Mouse (Mus musculus): ENCODE data around the gene Ccdc85c.

The Ccdc85c gene

DNA sequence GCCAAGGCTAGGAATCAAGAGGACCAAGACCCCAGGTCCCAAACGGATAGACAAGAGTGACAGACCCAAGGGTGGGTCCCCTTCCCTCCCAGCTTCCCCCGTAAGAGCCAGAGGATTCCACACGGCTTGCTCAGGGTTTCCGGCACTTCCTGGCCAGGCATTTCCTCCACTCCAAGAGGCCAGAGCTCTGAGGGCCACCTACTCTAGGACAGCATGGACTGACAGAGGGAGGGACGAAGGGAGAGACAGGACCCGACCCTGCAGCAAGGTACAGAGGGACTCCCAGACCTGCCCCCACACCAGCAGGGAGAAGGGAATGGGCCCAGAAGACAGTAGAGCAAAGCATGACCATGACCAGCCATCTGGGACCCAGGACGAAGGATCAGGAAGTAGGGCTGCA lies 7.6 kb downstream of the Ccdc85c start:
- DNase-seq = peak; percentile 56

DNA sequence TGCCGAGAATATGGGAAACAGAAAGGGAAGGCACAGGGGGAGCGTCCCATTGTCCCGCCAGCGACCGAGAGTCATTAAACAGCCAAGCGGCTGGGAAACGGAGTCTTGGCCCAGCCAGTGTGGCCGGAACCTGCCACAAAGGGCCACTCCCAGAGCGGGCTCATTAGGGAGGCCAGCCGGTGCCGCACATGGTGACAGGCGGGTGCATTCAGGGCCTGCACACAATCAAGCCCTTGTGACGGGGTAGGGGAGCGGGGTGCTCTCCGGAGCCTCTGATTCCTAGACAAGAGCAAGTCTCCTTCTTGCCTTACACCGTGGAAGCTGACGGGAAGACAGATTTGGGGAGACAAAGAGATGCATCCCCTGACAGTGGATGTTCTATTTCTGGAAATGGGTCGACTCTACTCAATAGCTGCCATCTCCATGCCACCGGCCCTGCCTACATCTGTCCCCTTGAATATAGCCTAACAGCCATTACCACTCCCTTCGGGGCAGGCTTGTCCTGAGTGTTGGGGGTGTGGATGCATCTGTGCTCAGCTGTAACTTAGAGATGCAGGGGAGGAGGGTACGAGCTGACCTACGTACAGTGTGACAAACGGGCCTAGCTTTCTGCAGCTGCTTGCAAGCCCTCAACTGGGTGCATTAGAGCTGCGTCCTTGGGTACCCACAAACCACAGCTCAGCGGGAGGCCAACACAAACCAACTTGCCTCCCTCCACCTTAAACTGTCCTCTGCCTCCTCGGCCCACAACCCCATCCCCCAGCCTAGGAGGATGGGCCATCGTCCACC lies 9.2 kb downstream of the Ccdc85c start:
- DNase-seq = peak; percentile 68

DNA sequence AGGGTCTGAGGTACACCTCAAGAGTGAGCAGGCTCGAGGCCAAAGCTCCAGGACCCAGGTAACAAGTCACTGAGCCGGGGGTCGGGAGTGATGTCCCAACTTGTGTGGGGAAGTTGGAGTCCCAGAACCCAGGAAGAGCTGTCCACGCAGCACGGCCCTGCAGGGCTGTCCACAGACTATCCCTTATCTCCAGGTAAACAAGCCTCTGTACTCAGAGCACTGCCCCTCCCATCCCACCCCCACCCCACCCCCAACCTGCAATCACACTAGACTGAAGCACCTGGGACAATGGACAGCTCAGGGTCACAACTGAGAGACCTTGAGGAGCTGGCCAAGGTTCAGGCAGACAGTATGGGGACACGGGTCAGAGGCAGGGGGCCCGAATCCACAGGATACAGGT lies 10.3 kb downstream of the Ccdc85c start:
- no peak for DNase-seq

- DNase-seq = no peak
Observed at GRCm38 (mm10) chr12:108260950-108261349, 14.3 kb downstream of the Ccdc85c start.

GRCm38 (mm10) chr12:108259322-108260049 lies 15.7 kb downstream of the Ccdc85c start:
- no peak for DNase-seq

GRCm38 (mm10) chr12:108256734-108257133 lies 18.5 kb downstream of the Ccdc85c start:
- DNase-seq = peak; percentile 56

GRCm38 (mm10) chr12:108255960-108256359 lies 19.3 kb downstream of the Ccdc85c start:
- DNase-seq = no peak

DNA sequence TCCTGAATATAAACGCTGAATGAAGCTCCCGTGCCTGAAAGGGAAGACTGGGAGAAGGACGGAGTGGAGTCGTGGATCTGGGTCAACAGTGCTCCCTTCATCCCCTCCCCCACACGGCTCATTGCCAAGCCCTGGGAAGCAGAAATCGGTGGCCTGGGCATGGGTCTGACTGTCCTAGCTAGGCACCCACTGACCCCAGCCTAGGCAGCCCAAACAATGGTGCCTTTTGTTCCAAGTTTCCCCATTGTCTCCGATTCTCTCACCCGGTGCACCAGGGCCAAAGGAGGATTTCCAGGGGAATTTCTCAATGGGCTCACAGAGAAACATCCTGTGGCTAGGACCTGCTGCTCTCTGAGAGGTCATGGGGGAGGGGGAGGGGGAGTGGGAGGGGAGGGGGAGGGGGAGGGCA lies 19.7 kb downstream of the Ccdc85c start:
- DNase-seq = no peak

GRCm38 (mm10) chr12:108253042-108253441 lies 22.2 kb downstream of the Ccdc85c start:
- no peak for DNase-seq

GRCm38 (mm10) chr12:108251825-108252542 lies 23.2 kb downstream of the Ccdc85c start:
- no peak for DNase-seq

- no peak for DNase-seq
Observed at GRCm38 (mm10) chr12:108251034-108251792, 24.0 kb downstream of the Ccdc85c start.

GRCm38 (mm10) chr12:108249522-108249921 lies 25.7 kb downstream of the Ccdc85c start:
- peak; percentile 90 for DNase-seq

GRCm38 (mm10) chr12:108249019-108249418 lies 26.2 kb downstream of the Ccdc85c start:
- no peak for DNase-seq

DNA sequence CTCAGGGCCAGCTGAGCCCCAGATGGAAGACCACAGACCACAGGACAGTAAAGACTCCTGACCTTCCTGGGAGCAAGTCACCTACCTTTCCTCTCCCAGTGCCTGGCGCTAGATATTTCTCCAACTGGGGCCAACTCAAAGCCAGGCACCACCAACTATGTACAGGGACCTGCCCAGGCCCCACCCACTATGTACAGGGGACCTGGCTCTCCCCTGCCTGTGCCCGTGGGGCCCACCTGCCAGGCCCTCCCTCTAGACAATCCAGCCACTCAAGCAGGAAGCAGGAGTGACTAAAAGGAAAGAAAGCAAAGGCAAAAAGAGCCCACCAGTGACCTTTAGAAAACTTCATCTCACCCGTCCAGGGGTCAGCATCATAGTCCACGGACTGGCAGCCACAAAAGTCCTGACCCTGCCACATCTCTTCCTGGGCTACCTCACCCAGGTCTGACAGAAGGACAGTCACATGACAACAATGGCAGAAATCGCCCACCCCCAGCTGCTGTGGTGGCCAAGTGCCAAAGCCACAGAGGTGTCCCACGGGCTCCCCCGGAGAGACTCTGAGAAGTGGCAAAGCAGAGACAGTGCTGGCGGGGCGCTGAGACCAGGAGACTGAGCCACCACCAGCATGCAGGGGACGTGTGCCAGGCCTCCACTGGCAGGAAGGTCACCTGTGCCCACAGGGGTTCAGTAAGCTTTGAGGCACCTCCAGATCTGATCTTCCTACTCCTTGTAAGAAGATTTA lies 28.3 kb downstream of the Ccdc85c start:
- DNase-seq = no peak

GRCm38 (mm10) chr12:108245579-108245978 lies 29.6 kb downstream of the Ccdc85c start:
- DNase-seq = no peak

- DNase-seq = peak; percentile 86
Observed at GRCm38 (mm10) chr12:108244778-108245177, 30.4 kb downstream of the Ccdc85c start.

DNA sequence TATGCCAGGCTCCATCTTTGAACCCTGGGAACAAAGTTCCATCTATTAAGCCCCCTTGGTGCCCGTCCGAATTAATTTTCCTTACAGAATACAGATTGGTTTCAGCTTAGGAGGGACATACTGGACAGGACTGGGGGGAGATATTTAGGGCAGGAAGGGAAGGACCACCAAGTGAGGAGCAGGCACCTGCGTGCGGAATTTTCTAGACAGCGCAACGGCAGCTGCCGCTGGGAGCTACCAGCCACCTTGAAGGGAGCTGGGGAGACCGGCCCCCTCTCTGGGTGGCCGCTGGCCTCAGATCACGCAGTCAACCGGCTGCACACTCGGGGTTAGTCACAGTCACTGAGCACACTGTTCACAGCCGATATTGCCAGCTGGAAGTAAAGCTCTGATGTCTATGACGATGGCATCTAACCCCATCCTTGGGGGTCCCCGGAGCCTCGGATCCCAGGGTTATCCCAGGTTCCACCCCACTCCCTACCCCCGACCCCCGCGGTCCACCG lies 32.9 kb downstream of the Ccdc85c start:
- no peak for DNase-seq

DNA sequence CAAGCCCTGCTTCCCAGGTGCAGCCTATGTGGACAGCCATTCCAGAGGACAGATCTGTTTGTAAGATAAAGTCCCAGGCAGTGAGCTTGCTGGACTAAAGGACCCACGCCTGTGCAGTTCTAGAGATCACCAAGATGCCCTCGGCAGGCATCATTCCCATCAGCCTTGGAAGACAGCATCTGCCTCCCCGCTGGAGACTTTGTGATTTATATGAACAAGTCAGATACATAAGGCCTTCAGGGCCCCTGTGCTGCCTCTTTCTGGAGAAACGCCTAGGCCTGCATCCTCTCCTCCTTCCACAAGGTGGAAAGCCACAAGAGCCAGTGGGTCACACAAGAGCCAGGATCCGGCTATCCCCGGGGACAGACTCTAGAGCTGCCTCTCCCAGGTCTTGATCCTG lies 33.6 kb downstream of the Ccdc85c start:
- no peak for DNase-seq

- no peak for DNase-seq
Observed at GRCm38 (mm10) chr12:108240953-108241588, 34.2 kb downstream of the Ccdc85c start.

GRCm38 (mm10) chr12:108240401-108240890 lies 34.8 kb downstream of the Ccdc85c start:
- no peak for DNase-seq

DNA sequence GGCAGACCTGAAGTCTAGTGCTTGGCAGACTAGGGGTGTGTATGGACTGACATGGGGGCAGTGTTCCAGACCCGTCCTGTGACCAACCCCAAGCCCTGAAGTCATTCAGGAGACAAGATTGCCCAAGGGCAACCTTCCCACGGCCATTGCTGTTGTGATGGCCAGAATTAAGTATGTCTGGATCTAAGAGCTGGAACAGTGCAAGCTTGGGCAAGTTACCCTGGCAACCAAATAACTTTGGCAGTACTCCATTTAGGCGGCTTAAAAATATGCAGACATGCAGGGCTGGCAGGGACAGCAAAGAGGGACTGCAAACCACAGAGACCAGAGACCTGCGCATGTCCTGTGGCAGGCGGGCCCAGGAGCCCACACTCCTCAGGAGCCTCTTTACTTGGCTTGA lies 35.8 kb downstream of the Ccdc85c start:
- DNase-seq = peak; percentile 83
